Comparison of ENCODE assay signal across 7 mouse cellular contexts in the genomic region with DNA sequence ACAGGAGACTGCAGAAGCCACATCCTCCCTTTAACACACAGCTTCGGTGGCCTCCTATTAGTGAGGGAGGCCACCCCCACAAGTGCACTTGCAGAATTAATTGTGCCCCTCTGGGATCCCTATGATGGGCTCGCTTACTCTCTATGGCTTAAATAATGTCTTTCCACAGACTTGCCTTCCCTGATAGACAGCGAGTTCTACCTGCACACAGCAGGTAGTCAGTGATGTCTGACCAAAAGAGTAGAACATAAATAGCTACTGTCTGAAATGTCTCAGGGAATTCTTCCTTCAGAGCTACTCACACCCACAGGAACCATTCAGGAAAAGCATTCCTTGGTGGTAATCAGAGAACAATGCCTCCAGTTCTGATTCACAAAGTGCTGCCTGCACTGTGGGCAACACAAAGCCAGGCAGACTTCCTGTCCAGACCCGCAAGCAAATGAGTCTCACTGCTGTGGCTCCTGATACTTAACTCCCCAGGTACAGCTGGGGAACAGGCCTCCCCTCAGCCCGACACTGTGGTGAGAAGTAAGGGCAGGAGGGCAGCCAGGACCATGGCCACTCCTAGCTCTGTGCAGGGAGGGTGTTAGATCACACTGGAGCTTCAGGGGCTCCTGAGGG. TPM values are rescaled to one million over a fixed set of nuclear protein-coding genes. Genes with fewer than 3 reads are reported as not detected.
DNase-seq lines count a peak whose midpoint lies in the region; ATAC-seq and TF ChIP-seq lines count a peak whose summit lies in the region.

No protein-coding gene starts in this region.

- DNase-seq in spleen, postnatal 36 days (ENCODE audit: low spot score in 2 of 2): peak; percentile 26 to 33
- no peak for DNase-seq in spleen, postnatal 4 days (ENCODE audit: low spot score in 2 of 2)
- no peak for DNase-seq in forebrain, postnatal 0 days
- no peak for DNase-seq in liver, embryonic 13.5 days
- DNase-seq in ovary, postnatal 36 days (ENCODE audit: low spot score): no peak
- no peak for DNase-seq in cerebellum, adult 11 months
- no peak for DNase-seq in testis, postnatal 14 days (ENCODE audit: low spot score)

- no peaks in the 10 kb centered on the region for H3K36me3 ChIP-seq in forebrain, postnatal 0 days (ENCODE audit: insufficient read depth)
- no peaks in the 10 kb centered on the region for H3K36me3 ChIP-seq in liver, embryonic 13.5 days

- H3K4me1 ChIP-seq in forebrain, postnatal 0 days (ENCODE audit: insufficient read depth): peaks cover 5% of the 10 kb centered on the region; the same call in 1 of the 2 replicates
- H3K4me1 ChIP-seq in liver, embryonic 13.5 days (replicated peaks): peaks cover 50% of the 10 kb centered on the region

- ATAC-seq in forebrain, postnatal 0 days: no peak
- peak; percentile 52 for ATAC-seq in liver, embryonic 13.5 days (ENCODE audit: low read depth)

- H3K27ac ChIP-seq in forebrain, postnatal 0 days (ENCODE audit: low read depth, low read length): peak overlapping the region; percentile 48; the same call in 1 of the 2 replicates
- peak overlapping the region; percentile 19; the same call in 1 of the 2 replicates for H3K27ac ChIP-seq in liver, embryonic 13.5 days

- no peak overlapping the region for H3K4me3 ChIP-seq in forebrain, postnatal 0 days (ENCODE audit: low read depth, low read length)
- H3K4me3 ChIP-seq in liver, embryonic 13.5 days (replicated peaks): no peak overlapping the region

- no peaks in the 10 kb centered on the region for H3K27me3 ChIP-seq in forebrain, postnatal 0 days (ENCODE audit: insufficient read depth, low read length)
- H3K27me3 ChIP-seq in liver, embryonic 13.5 days: no peaks in the 10 kb centered on the region

- WGBS in forebrain, postnatal 0 days: 16% methylated on average over 5 of the region's 5 CpGs
- 38% methylated on average over 5 of the region's 5 CpGs for WGBS in liver, embryonic 13.5 days (ENCODE audit: insufficient replicate concordance)

- H3K9ac ChIP-seq in forebrain, postnatal 0 days: 0 out of 2 replicates have a peak overlapping the region, but pooled peaks have one; percentile 6
- peak overlapping the region; percentile 30; the same call in 1 of the 2 replicates for H3K9ac ChIP-seq in liver, embryonic 13.5 days

- no peak overlapping the region for H3K4me2 ChIP-seq in forebrain, postnatal 0 days (ENCODE audit: low read depth)
- H3K4me2 ChIP-seq in liver, embryonic 13.5 days: no peak overlapping the region

- no peak for TF ChIP-seq CTCF in forebrain, postnatal 0 days (IDR thresholded peaks at IDR 0.05; ENCODE audit: low read depth)

- no peaks in the 10 kb centered on the region for H3K9me3 ChIP-seq in forebrain, postnatal 0 days (ENCODE audit: low read length)
- no peaks in the 10 kb centered on the region for H3K9me3 ChIP-seq in liver, embryonic 13.5 days (replicated peaks)

RNA-seq across cellular contexts. Expression of gene Tom1l2, which starts 51.0 kb away (rescaled TPM):
- total RNA-seq in forebrain, postnatal 0 days (2014; rRNA removed): 72.0 and 80.8 TPM in 2 replicates
- polyA plus RNA-seq in forebrain, postnatal 0 days (2015; fragmentation: Nextera tagmentation; extraction: Ambion mirVana): 37.2 and 44.3 TPM in 2 replicates
- polyA plus RNA-seq in liver, embryonic 13.5 days (2015; fragmentation: Nextera tagmentation; extraction: Ambion mirVana): 4.6 and 5.1 TPM in 2 replicates

RNA-seq across cellular contexts. Expression of gene Drc3, which starts 51.4 kb away (rescaled TPM):
- total RNA-seq in forebrain, postnatal 0 days (2014; rRNA removed): 13.0 and 15.5 TPM in 2 replicates
- polyA plus RNA-seq in forebrain, postnatal 0 days (2015; fragmentation: Nextera tagmentation; extraction: Ambion mirVana): 6.9 and 10.0 TPM in 2 replicates
- polyA plus RNA-seq in liver, embryonic 13.5 days (2015; fragmentation: Nextera tagmentation; extraction: Ambion mirVana): 0.33 and 0.56 TPM in 2 replicates

Comparison
In these comparisons a context has a peak if more than half of its experiments do, and no peak if none do; other contexts are left out.
1. DNase-seq: peak in spleen, postnatal 36 days (2 of 2); none in spleen, postnatal 4 days (0 of 2), forebrain, postnatal 0 days (single experiment), liver, embryonic 13.5 days (single experiment), ovary, postnatal 36 days (single experiment), cerebellum, adult 11 months (single experiment) and testis, postnatal 14 days (single experiment).